14 mouse cellular contexts compared by ENCODE assay signal in genomic region chr1:132000506-132000905, GRCm38 (mm10). TPM values are rescaled to one million over a fixed set of nuclear protein-coding genes. Genes with fewer than 3 reads are reported as not detected.
A peak's percentile ranks its signal among the peaks of the same experiment; 100 is the strongest.
DNase-seq lines count a peak whose midpoint lies in the region; ATAC-seq and TF ChIP-seq lines count a peak whose summit lies in the region.
"Had no signal": no experiment of that assay in that cellular context is flagged by ENCODE, and none has a peak within 500 bp of the region (broad histone marks: within the 10 kb centered on the region; RNA-seq: fewer than 3 reads in every experiment).

No protein-coding gene starts in this region.

- no peaks in the 10 kb centered on the region for H3K36me3 ChIP-seq in kidney, postnatal 0 days (ENCODE audit: insufficient read depth, low read length)
- H3K36me3 ChIP-seq: forebrain, embryonic 12.5 days; hindbrain, embryonic 12.5 days had no signal

- TF ChIP-seq CTCF in kidney, postnatal 0 days (IDR thresholded peaks at IDR 0.05; ENCODE audit: low read depth), result peak; percentile 60

- no peak for ATAC-seq in kidney, postnatal 0 days (replicated peaks; ENCODE audit: low FRiP score, low read depth)
- ATAC-seq in activated CD4-positive, CD25-positive, alpha-beta regulatory T cell, adult 4 months, result peak; percentile 28
- ATAC-seq in inflammation-experienced regulatory T-cells, adult 6 months, result no peak

- H3K4me3 ChIP-seq in kidney, postnatal 0 days (replicated peaks; ENCODE audit: low read depth, low read length), result no peak overlapping the region
- H3K4me3 ChIP-seq: forebrain, embryonic 12.5 days; hindbrain, embryonic 12.5 days; megakaryocyte, embryonic 14.5 days had no signal

- no peaks in the 10 kb centered on the region for H3K27me3 ChIP-seq in kidney, postnatal 0 days (ENCODE audit: insufficient read depth, low read length)
- H3K27me3 ChIP-seq: forebrain, embryonic 12.5 days; hindbrain, embryonic 12.5 days; megakaryocyte, embryonic 14.5 days had no signal

- DNase-seq in kidney, postnatal 0 days (ENCODE audit: low spot score), result no peak
- DNase-seq in kidney, adult 18-20 months, result no peak
- peak; percentile 20 for DNase-seq in 3T3-L1 (ENCODE audit: low read depth, low spot score)
- peak; percentile 56 for DNase-seq in CD4-positive helper T cell, adult 2 months (ENCODE audit: low read depth, low spot score)
- DNase-seq in frontal cortex, postnatal 25 days (ENCODE audit: low spot score in 2 of 2), result no peak
- DNase-seq in yolk sac, embryonic 10.5 days (ENCODE audit: low spot score), result no peak
- DNase-seq: heart, adult 18-20 months; kidney, postnatal 36 days; left cerebral cortex, postnatal 4 days had no signal

- H3K4me1 ChIP-seq in kidney, postnatal 0 days (replicated peaks; ENCODE audit: insufficient read depth, low read length), result no peaks in the 10 kb centered on the region
- H3K4me1 ChIP-seq: forebrain, embryonic 12.5 days; hindbrain, embryonic 12.5 days had no signal

- no peak overlapping the region for H3K9ac ChIP-seq in kidney, postnatal 0 days (ENCODE audit: low read depth, low read length)
- H3K9ac ChIP-seq: forebrain, embryonic 12.5 days; hindbrain, embryonic 12.5 days had no signal

- no peak overlapping the region for H3K4me2 ChIP-seq in kidney, postnatal 0 days (ENCODE audit: low read length)
- H3K4me2 ChIP-seq: forebrain, embryonic 12.5 days; hindbrain, embryonic 12.5 days had no signal

- H3K9me3 ChIP-seq in kidney, postnatal 0 days (replicated peaks; ENCODE audit: low read length), result no peaks in the 10 kb centered on the region
- H3K9me3 ChIP-seq: forebrain, embryonic 12.5 days; hindbrain, embryonic 12.5 days had no signal

- H3K27ac ChIP-seq in kidney, postnatal 0 days, result no peak overlapping the region
- H3K27ac ChIP-seq: forebrain, embryonic 12.5 days; hindbrain, embryonic 12.5 days had no signal

RNA-seq across cellular contexts. Expression of gene Elk4, which starts 6.9 kb away (rescaled TPM):
- 21.4 and 22.0 TPM in 2 replicates for polyA plus RNA-seq in kidney, postnatal 0 days (2015; fragmentation: Nextera tagmentation; extraction: Ambion mirVana)
- 10 to 100 TPM; 62.3 to 71.4 TPM for polyA plus RNA-seq in activated CD4-positive, CD25-positive, alpha-beta regulatory T cell, adult 4 months (2017; shearing (Covaris generic))
- polyA plus RNA-seq in inflammation-experienced regulatory T-cells, adult 6 months (2017; shearing (Covaris generic)), result 10 to 100 TPM; 50.1 to 81.8 (median 79.3) TPM

RNA-seq across cellular contexts. Expression of gene Slc45a3, which starts 37.7 kb away (rescaled TPM):
- polyA plus RNA-seq in kidney, postnatal 0 days (2015; fragmentation: Nextera tagmentation; extraction: Ambion mirVana), result 9.1 and 10.1 TPM in 2 replicates
- not detected for polyA plus RNA-seq in activated CD4-positive, CD25-positive, alpha-beta regulatory T cell, adult 4 months (2017; shearing (Covaris generic))
- polyA plus RNA-seq in inflammation-experienced regulatory T-cells, adult 6 months (2017; shearing (Covaris generic)), result not detected

Comparison
In these comparisons a context has a peak if more than half of its experiments do, and no peak if none do; other contexts are left out.
1. DNase-seq: peak in 3T3-L1 (single experiment) and CD4-positive helper T cell, adult 2 months (single experiment); none in kidney, postnatal 0 days (single experiment), kidney, adult 18-20 months (single experiment), frontal cortex, postnatal 25 days (0 of 2) and yolk sac, embryonic 10.5 days (single experiment).